Mouse (Mus musculus): ENCODE results near the gene Rrp12. TPM values are rescaled to one million over a fixed set of nuclear protein-coding genes. Genes with fewer than 3 reads are reported as not detected.

Rrp12 gene
- polyA plus RNA-seq, 1 experiment from 2014 or later, result 19.4 TPM

GRCm38 (mm10) chr19:41842706-41843105 is 53.3 kb downstream of the Rrp12 start:
- Histone ChIP-seq H3K9ac (no peak overlapping the region), H3K4me3 (no peak overlapping the region), H3K9me3 (no peaks in the 10 kb centered on the region), H3K4me2 (no peak overlapping the region), H3K27me3 (no peaks in the 10 kb centered on the region), H3K27ac (replicated peaks) (no peak overlapping the region), H3K4me1 (replicated peaks) (peaks cover 17% of the 10 kb centered on the region), H3K36me3 (no peaks in the 10 kb centered on the region)
- WGBS, result 86% methylated on average over 4 of the region's 4 CpGs
- no peak for ATAC-seq (ENCODE audit: low FRiP score, low read depth)

GRCm38 (mm10) chr19:41842196-41842595 is 53.8 kb downstream of the Rrp12 start:
- H3K9ac ChIP-seq, result no peak overlapping the region
- H3K4me3 ChIP-seq, result no peak overlapping the region
- WGBS, result 78% methylated on average over 4 of the region's 4 CpGs
- no peaks in the 10 kb centered on the region for H3K9me3 ChIP-seq
- no peak overlapping the region for H3K27ac ChIP-seq (replicated peaks)
- no peak for ATAC-seq (ENCODE audit: low FRiP score, low read depth)
- H3K4me1 ChIP-seq (replicated peaks), result peaks cover 17% of the 10 kb centered on the region
- H3K27me3 ChIP-seq, result no peaks in the 10 kb centered on the region
- H3K4me2 ChIP-seq, result no peak overlapping the region
- H3K36me3 ChIP-seq, result no peaks in the 10 kb centered on the region

GRCm38 (mm10) chr19:41841105-41841750 is 54.7 kb downstream of the Rrp12 start:
- Histone ChIP-seq H3K4me3 (no peak overlapping the region), H3K36me3 (no peaks in the 10 kb centered on the region), H3K27me3 (no peaks in the 10 kb centered on the region), H3K27ac (replicated peaks) (no peak overlapping the region), H3K9ac (no peak overlapping the region), H3K9me3 (no peaks in the 10 kb centered on the region), H3K4me1 (replicated peaks) (peaks cover 13% of the 10 kb centered on the region), H3K4me2 (no peak overlapping the region)
- ATAC-seq (ENCODE audit: low FRiP score, low read depth), result no peak
- 88% methylated on average over 7 of the region's 7 CpGs for WGBS

- WGBS, result 98% methylated on average over 3 of the region's 3 CpGs
- ATAC-seq (ENCODE audit: low FRiP score, low read depth), result no peak
- Histone ChIP-seq H3K27me3 (no peaks in the 10 kb centered on the region), H3K9ac (no peak overlapping the region), H3K9me3 (no peaks in the 10 kb centered on the region), H3K27ac (replicated peaks) (no peak overlapping the region), H3K4me1 (replicated peaks) (peaks cover 17% of the 10 kb centered on the region), H3K4me2 (no peak overlapping the region), H3K4me3 (no peak overlapping the region), H3K36me3 (no peaks in the 10 kb centered on the region)
Measured at GRCm38 (mm10) chr19:41839685-41840084, 56.3 kb downstream of the Rrp12 start.

- Histone ChIP-seq H3K9me3 (no peaks in the 10 kb centered on the region), H3K4me1 (replicated peaks) (peaks cover 17% of the 10 kb centered on the region), H3K9ac (no peak overlapping the region), H3K4me2 (no peak overlapping the region), H3K27ac (replicated peaks) (no peak overlapping the region), H3K4me3 (no peak overlapping the region), H3K27me3 (no peaks in the 10 kb centered on the region), H3K36me3 (no peaks in the 10 kb centered on the region)
- WGBS, result 72% methylated on average over 6 of the region's 6 CpGs
- ATAC-seq (ENCODE audit: low FRiP score, low read depth), result no peak
Measured at GRCm38 (mm10) chr19:41838808-41839207, 57.2 kb downstream of the Rrp12 start.

- Histone ChIP-seq H3K36me3 (no peaks in the 10 kb centered on the region), H3K27me3 (no peaks in the 10 kb centered on the region), H3K9ac (no peak overlapping the region), H3K27ac (replicated peaks) (no peak overlapping the region), H3K4me3 (no peak overlapping the region), H3K4me1 (replicated peaks) (peaks cover 22% of the 10 kb centered on the region), H3K4me2 (no peak overlapping the region), H3K9me3 (no peaks in the 10 kb centered on the region)
- no peak for ATAC-seq (ENCODE audit: low FRiP score, low read depth)
- 76% methylated on average over 4 of the region's 4 CpGs for WGBS
Measured at GRCm38 (mm10) chr19:41837917-41838261, 58.1 kb downstream of the Rrp12 start.

GRCm38 (mm10) chr19:41837194-41837916 is 58.6 kb downstream of the Rrp12 start:
- H3K9ac ChIP-seq, result no peak overlapping the region
- no peak overlapping the region for H3K4me2 ChIP-seq
- no peak for ATAC-seq (ENCODE audit: low FRiP score, low read depth)
- no peaks in the 10 kb centered on the region for H3K36me3 ChIP-seq
- no peak overlapping the region for H3K27ac ChIP-seq (replicated peaks)
- no peaks in the 10 kb centered on the region for H3K9me3 ChIP-seq
- H3K4me3 ChIP-seq, result no peak overlapping the region
- peaks cover 28% of the 10 kb centered on the region for H3K4me1 ChIP-seq (replicated peaks)
- H3K27me3 ChIP-seq, result no peaks in the 10 kb centered on the region
- WGBS, result 82% methylated on average over 9 of the region's 9 CpGs

- ATAC-seq (ENCODE audit: low FRiP score, low read depth), result no peak
- no peak overlapping the region for H3K4me2 ChIP-seq
- WGBS, result 56% methylated on average over 3 of the region's 3 CpGs
- no peak overlapping the region for H3K9ac ChIP-seq
- no peak overlapping the region for H3K27ac ChIP-seq (replicated peaks)
- no peaks in the 10 kb centered on the region for H3K36me3 ChIP-seq
- peaks cover 34% of the 10 kb centered on the region for H3K4me1 ChIP-seq (replicated peaks)
- H3K4me3 ChIP-seq, result no peak overlapping the region
- H3K9me3 ChIP-seq, result no peaks in the 10 kb centered on the region
- H3K27me3 ChIP-seq, result no peaks in the 10 kb centered on the region
Measured at GRCm38 (mm10) chr19:41836719-41837118, 59.3 kb downstream of the Rrp12 start.

GRCm38 (mm10) chr19:41835816-41836215 is 60.2 kb downstream of the Rrp12 start:
- H3K9me3 ChIP-seq, result no peaks in the 10 kb centered on the region
- no peaks in the 10 kb centered on the region for H3K27me3 ChIP-seq
- peak overlapping the region; percentile 15 for H3K4me3 ChIP-seq
- H3K9ac ChIP-seq, result no peak overlapping the region
- peak overlapping the region; percentile 64 for H3K27ac ChIP-seq (replicated peaks)
- peaks cover 41% of the 10 kb centered on the region for H3K4me1 ChIP-seq (replicated peaks)
- ATAC-seq (ENCODE audit: low FRiP score, low read depth), result peak; percentile 59
- no peaks in the 10 kb centered on the region for H3K36me3 ChIP-seq
- WGBS, result 4% methylated on average over 6 of the region's 6 CpGs
- peak overlapping the region; percentile 47 for H3K4me2 ChIP-seq

GRCm38 (mm10) chr19:41835407-41835806 is 60.6 kb downstream of the Rrp12 start:
- Histone ChIP-seq H3K9ac (no peak overlapping the region), H3K27ac (replicated peaks) (peak overlapping the region; percentile 29), H3K27me3 (no peaks in the 10 kb centered on the region), H3K9me3 (no peaks in the 10 kb centered on the region), H3K36me3 (no peaks in the 10 kb centered on the region), H3K4me3 (no peak overlapping the region), H3K4me2 (peak overlapping the region; percentile 47), H3K4me1 (replicated peaks) (peaks cover 41% of the 10 kb centered on the region)
- 42% methylated on average over 6 of the region's 6 CpGs for WGBS
- ATAC-seq (ENCODE audit: low FRiP score, low read depth), result no peak

- Histone ChIP-seq H3K4me3 (peak overlapping the region; percentile 81), H3K9me3 (no peaks in the 10 kb centered on the region), H3K4me2 (peak overlapping the region; percentile 91), H3K27me3 (no peaks in the 10 kb centered on the region), H3K4me1 (replicated peaks) (peaks cover 44% of the 10 kb centered on the region), H3K27ac (replicated peaks) (no peak overlapping the region; the same call in 1 of the 2 replicates), H3K36me3 (no peaks in the 10 kb centered on the region), H3K9ac (0 out of 2 replicates have a peak overlapping the region, but pooled peaks have one; percentile 7)
- 61% methylated on average over 13 of the region's 13 CpGs for WGBS
- ATAC-seq (ENCODE audit: low FRiP score, low read depth), result no peak
Measured at GRCm38 (mm10) chr19:41832501-41833201, 63.3 kb downstream of the Rrp12 start.

GRCm38 (mm10) chr19:41831718-41832391 is 64.1 kb downstream of the Rrp12 start:
- Histone ChIP-seq H3K4me1 (replicated peaks) (peaks cover 44% of the 10 kb centered on the region), H3K4me2 (peak overlapping the region; percentile 91), H3K9me3 (no peaks in the 10 kb centered on the region), H3K27me3 (no peaks in the 10 kb centered on the region), H3K4me3 (peak overlapping the region; percentile 81), H3K27ac (replicated peaks) (peak overlapping the region; percentile 0), H3K36me3 (no peaks in the 10 kb centered on the region), H3K9ac (peak overlapping the region; percentile 36; the same call in 1 of the 2 replicates)
- ATAC-seq (ENCODE audit: low FRiP score, low read depth), result no peak
- 8% methylated on average over 14 of the region's 14 CpGs for WGBS

Measured in hindbrain, embryonic 15.5 days (tissue).